Mouse (Mus musculus) liver, postnatal 0 days (tissue): ENCODE data around the gene Dscaml1. TPM values are rescaled to one million over a fixed set of nuclear protein-coding genes. Genes with fewer than 3 reads are reported as not detected.

Source experiments
- ATAC-seq: fragments of 200-750 bp; cut with Nextera tagmentation; 2 replicates; pipeline ENCODE4 v1.8.0; 2017; ENCODE audit warnings: mild to moderate bottlenecking, moderate library complexity
- DNase-seq: peaks from one replicate; pipeline ENCODE4 v3.0.0-alpha.2; 2016
- H3K27ac ChIP-seq: fragments of 300-500 bp; sonication (generic); 2 replicates; pipeline ENCODE4 v1.5.1; 2014; ENCODE audit warnings: antibody characterized with exemption, moderate library complexity, mild to moderate bottlenecking, low read depth
- H3K27me3 ChIP-seq: fragments of 300-500 bp; sonication (generic); 2 replicates; pipeline ENCODE4 v1.6.1; 2014; ENCODE audit warnings: low read length, control low read depth, mixed read lengths; ENCODE audit not compliant: insufficient read depth
- H3K36me3 ChIP-seq: fragments of 300-500 bp; sonication (generic); replicated peaks from 2 replicates; pipeline ENCODE4 v1.6.1; 2014; ENCODE audit warnings: mild to moderate bottlenecking, control low read depth, low read length, moderate library complexity, mixed read lengths; ENCODE audit not compliant: insufficient read depth
- H3K4me1 ChIP-seq: fragments of 300-500 bp; sonication (generic); 2 replicates; pipeline ENCODE4 v1.6.1; 2014; ENCODE audit warnings: antibody characterized with exemption, mild to moderate bottlenecking, control low read depth; ENCODE audit not compliant: insufficient read depth
- H3K4me2 ChIP-seq: fragments of 300-500 bp; sonication (generic); 2 replicates; pipeline ENCODE4 v1.6.1; 2014; ENCODE audit warnings: low read depth, mild to moderate bottlenecking, low read length, moderate library complexity, mixed read lengths
- H3K4me3 ChIP-seq: fragments of 300-500 bp; sonication (generic); 2 replicates; pipeline ENCODE4 v1.5.1; 2014; ENCODE audit warnings: low read depth, low read length
- H3K9ac ChIP-seq: fragments of 300-500 bp; sonication (generic); replicated peaks from 2 replicates; pipeline ENCODE4 v1.6.1; 2014; ENCODE audit warnings: mild to moderate bottlenecking, moderate library complexity
- H3K9me3 ChIP-seq: fragments of 300-500 bp; sonication (generic); 2 replicates; pipeline ENCODE4 v1.6.1; 2016; ENCODE audit warnings: mild to moderate bottlenecking, control low read depth, low read length, mixed read lengths
- CTCF ChIP-seq: sonication (generic); IDR thresholded peaks from 2 replicates; pipeline ENCODE4 v1.5.1; 2016; ENCODE audit warnings: antibody characterized with exemption, low read depth
- EP300 ChIP-seq: IDR thresholded peaks from 2 replicates; pipeline ENCODE4 v1.6.1; 2016; ENCODE audit warnings: antibody characterized with exemption, low read depth, mild to moderate bottlenecking
- WGBS: fragments of 180-500 bp; shearing (Covaris S2); extraction: QIAGEN DNeasy Blood & Tissue Kit; methylation state at CpG from one replicate; pipeline ENCODE4 v1.1.7; 2014; ENCODE audit not compliant: insufficient replicate concordance; 5-methylcytosine and 5-hydroxymethylcytosine counted together
- polyA plus RNA-seq: library from polyadenylated mRNA; unstranded; fragments of >200 nt; fragmentation: Nextera tagmentation; extraction: Ambion mirVana; gene quantifications from 2 replicates; pipeline ENCODE4 v1.2.1, GENCODE M21; 2015

The Dscaml1 gene
- polyA plus RNA-seq, 1 experiment from 2014 or later: not detected

DNA sequence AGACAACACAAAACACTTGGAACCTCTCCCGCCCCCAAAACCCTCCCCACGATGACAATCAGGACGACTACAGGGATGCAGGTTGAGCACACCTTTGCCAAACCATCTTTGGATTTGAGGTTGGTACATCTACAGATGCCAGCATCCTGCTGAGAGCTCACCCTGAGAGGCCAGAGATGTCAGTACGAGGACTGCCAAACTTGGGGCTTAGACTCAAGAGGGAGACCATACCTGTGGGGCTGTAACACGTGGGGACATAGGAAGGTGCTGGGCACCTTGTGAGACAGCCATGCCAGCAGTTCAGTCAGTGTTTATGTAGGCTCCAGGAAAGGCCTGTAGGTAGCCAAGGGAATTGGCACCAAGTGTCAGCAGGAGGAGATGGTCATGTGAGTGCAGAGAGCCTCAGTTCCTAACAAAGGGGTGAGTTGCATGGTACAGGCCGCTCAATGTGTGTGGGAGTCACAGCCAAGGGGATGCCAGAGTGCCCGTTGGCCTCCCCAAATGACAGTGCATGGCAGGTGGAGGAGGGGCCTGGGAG, 3.6 kb upstream of the Dscaml1 start:
- TF ChIP-seq EP300: no peak
- no peak for TF ChIP-seq CTCF
- WGBS: 78% methylated on average over 7 of the region's 7 CpGs

DNA sequence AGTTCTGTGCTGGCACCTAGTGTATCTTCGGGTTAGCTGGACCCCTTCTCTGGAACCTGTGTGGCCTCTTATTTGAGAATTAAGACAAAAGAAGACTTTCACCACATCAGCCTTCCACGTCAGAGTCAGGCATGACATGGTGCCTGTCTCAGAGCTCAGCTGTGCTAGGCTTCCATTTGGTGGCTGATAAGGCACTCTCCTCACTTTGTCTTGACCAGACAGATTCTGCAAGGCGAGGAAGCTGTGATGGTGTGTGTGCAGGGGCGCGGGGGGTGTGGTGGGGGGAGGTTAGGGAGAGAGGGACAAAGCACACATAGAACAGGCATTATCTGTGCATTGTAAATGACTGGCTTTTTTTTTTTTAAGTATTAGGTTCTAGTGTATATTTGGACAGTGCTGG, 3.0 kb downstream of the Dscaml1 start:
- ATAC-seq: no peak

More for the DNA sequence above, 3.6 kb upstream of the Dscaml1 start:
- Histone ChIP-seq H3K36me3 (no peaks in the 10 kb centered on the region), H3K9me3 (no peaks in the 10 kb centered on the region), H3K27ac (no peak overlapping the region), H3K27me3 (peaks cover 9% of the 10 kb centered on the region; the same call in 1 of the 2 replicates), H3K9ac (no peak overlapping the region), H3K4me2 (no peak overlapping the region), H3K4me3 (no peak overlapping the region), H3K4me1 (no peaks in the 10 kb centered on the region)
- DNase-seq (no peak), ATAC-seq (no peak)

DNA sequence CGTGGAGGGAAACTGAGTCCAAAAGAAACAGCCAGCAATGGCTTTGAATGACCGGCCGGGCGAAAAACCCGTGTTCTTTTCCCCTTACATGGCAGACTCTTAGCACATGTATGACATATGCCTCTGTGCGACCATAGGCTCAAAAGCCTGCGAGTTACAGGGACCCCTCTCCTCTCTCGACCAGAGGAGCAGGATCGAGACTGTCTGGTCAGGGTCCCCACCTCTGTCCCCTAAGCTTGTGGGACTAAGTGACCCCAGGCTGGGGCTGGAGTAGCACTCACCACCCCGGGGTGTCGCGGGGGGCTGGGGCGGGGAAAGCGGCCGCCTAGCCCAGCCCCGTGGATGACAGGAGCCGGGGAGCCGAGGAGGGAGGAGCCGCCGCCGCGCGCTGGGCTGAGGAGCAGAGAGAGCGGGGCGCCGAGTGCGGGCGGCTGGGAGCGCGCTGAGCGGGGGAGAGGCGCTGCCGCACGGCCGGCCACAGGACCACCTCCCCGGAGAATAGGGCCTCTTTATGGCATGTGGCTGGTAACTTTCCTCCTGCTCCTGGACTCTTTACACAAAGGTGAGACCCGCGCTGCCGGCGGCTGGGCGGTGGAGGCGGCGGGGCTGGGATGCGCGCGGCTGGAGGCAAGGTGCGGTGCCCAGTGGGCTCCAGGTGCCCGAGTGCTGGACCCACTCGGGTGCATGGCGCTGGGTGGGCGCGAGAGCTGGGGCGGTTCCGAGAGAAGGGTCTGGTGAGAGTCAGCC, 3.7 kb downstream of the Dscaml1 start:
- Histone ChIP-seq H3K9me3 (no peaks in the 10 kb centered on the region), H3K4me3 (no peak overlapping the region), H3K27ac (no peak overlapping the region), H3K27me3 (peaks cover 51% of the 10 kb centered on the region), H3K9ac (no peak overlapping the region), H3K36me3 (no peaks in the 10 kb centered on the region), H3K4me2 (no peak overlapping the region), H3K4me1 (no peaks in the 10 kb centered on the region)
- no peak for ATAC-seq
- 3% methylated on average over 44 of the region's 54 CpGs for WGBS
- DNase-seq: no peak
- no peak for TF ChIP-seq CTCF

More for the DNA sequence above, 3.0 kb downstream of the Dscaml1 start:
- TF ChIP-seq CTCF (no peak), EP300 (no peak)
- H3K36me3 ChIP-seq: no peaks in the 10 kb centered on the region
- no peak overlapping the region for H3K27ac ChIP-seq
- H3K27me3 ChIP-seq: peaks cover 51% of the 10 kb centered on the region
- H3K9me3 ChIP-seq: no peaks in the 10 kb centered on the region
- WGBS: 16% methylated on average over 5 of the region's 5 CpGs
- H3K4me2 ChIP-seq: no peak overlapping the region
- no peak overlapping the region for H3K4me3 ChIP-seq
- no peaks in the 10 kb centered on the region for H3K4me1 ChIP-seq
- DNase-seq: no peak
- no peak overlapping the region for H3K9ac ChIP-seq

DNA sequence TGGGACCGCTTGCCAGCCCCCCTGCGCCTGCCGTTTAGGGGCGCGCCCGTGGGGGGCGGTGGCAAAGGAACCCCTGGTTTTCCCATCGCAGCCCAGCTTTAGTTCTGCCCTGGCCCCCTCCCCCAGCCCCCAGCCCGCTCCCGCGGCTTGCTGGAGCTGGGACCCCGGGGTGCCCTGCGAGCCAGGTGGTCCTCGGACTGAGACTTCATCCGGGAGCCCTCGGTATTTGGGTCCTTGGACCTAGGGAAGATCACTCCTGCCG, 4.2 kb downstream of the Dscaml1 start:
- H3K4me2 ChIP-seq: no peak overlapping the region
- no peak overlapping the region for H3K27ac ChIP-seq
- H3K9me3 ChIP-seq: no peaks in the 10 kb centered on the region
- H3K9ac ChIP-seq: no peak overlapping the region
- WGBS: 7% methylated on average over 17 of the region's 17 CpGs
- TF ChIP-seq CTCF (no peak), EP300 (no peak)
- H3K27me3 ChIP-seq: peaks cover 51% of the 10 kb centered on the region
- no peaks in the 10 kb centered on the region for H3K4me1 ChIP-seq
- ATAC-seq (no peak), DNase-seq (no peak)
- H3K4me3 ChIP-seq: no peak overlapping the region
- no peaks in the 10 kb centered on the region for H3K36me3 ChIP-seq

GRCm38 (mm10) chr9:45431150-45431549, 4.7 kb downstream of the Dscaml1 start:
- TF ChIP-seq EP300: no peak
- no peak for TF ChIP-seq CTCF
- Histone ChIP-seq H3K4me3 (no peak overlapping the region), H3K4me1 (no peaks in the 10 kb centered on the region), H3K9me3 (no peaks in the 10 kb centered on the region), H3K27ac (no peak overlapping the region), H3K36me3 (no peaks in the 10 kb centered on the region), H3K4me2 (no peak overlapping the region), H3K9ac (no peak overlapping the region), H3K27me3 (peaks cover 51% of the 10 kb centered on the region)
- no peak for ATAC-seq
- no peak for DNase-seq
- WGBS: 7% methylated on average over 26 of the region's 26 CpGs

GRCm38 (mm10) chr9:45432639-45433038, 6.2 kb downstream of the Dscaml1 start:
- H3K9ac ChIP-seq: no peak overlapping the region
- WGBS: 73% methylated on average over 12 of the region's 12 CpGs
- H3K27ac ChIP-seq: no peak overlapping the region
- H3K4me3 ChIP-seq: no peak overlapping the region
- peaks cover 42% of the 10 kb centered on the region for H3K27me3 ChIP-seq
- H3K4me1 ChIP-seq: no peaks in the 10 kb centered on the region
- H3K9me3 ChIP-seq: no peaks in the 10 kb centered on the region
- TF ChIP-seq EP300 (no peak), CTCF (no peak)
- H3K4me2 ChIP-seq: no peak overlapping the region
- ATAC-seq (no peak), DNase-seq (no peak)
- H3K36me3 ChIP-seq: no peaks in the 10 kb centered on the region

DNA sequence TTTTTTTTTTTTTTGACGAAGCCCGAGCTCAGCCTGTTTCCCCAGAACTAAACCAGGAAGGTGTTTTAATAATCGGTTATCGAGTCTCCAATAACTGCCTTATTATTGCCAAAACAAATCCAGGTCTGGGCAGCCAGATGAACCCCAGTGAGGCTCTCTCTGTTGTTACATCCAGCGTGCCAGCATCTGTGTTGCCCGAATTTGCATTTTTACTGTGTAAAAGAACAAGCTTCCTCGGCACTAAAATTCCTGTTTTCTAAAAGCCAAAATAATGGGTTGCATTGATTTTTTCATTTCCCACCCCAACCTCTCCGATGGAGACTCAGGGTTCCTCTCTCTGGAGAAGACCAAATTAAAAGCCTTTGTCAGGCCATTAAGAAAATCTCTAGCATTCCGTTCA, 6.7 kb downstream of the Dscaml1 start:
- Histone ChIP-seq H3K9ac (no peak overlapping the region), H3K9me3 (no peaks in the 10 kb centered on the region), H3K36me3 (no peaks in the 10 kb centered on the region), H3K27ac (no peak overlapping the region), H3K4me3 (no peak overlapping the region), H3K27me3 (peaks cover 42% of the 10 kb centered on the region), H3K4me1 (no peaks in the 10 kb centered on the region), H3K4me2 (no peak overlapping the region)
- TF ChIP-seq CTCF (no peak), EP300 (no peak)
- no peak for ATAC-seq
- WGBS: 79% methylated on average over 9 of the region's 9 CpGs
- DNase-seq: no peak
